Mouse (Mus musculus) E14TG2a.4 (cell line): Measurements from ENCODE around the gene Fars2.

Source experiments
- CTCF ChIP-seq: conservative IDR thresholded peaks from 2 replicates; pipeline ENCODE4 v1.5.1; 2014; ENCODE audit warnings: low read length
- NANOG ChIP-seq: IDR thresholded peaks from 2 replicates; pipeline ENCODE4 v1.6.1; 2014; ENCODE audit warnings: borderline replicate concordance, low read length, mixed read lengths
- POU5F1 ChIP-seq: IDR thresholded peaks from 2 replicates; pipeline ENCODE4 v1.6.1; 2014; ENCODE audit warnings: low read length, borderline replicate concordance

DNA sequence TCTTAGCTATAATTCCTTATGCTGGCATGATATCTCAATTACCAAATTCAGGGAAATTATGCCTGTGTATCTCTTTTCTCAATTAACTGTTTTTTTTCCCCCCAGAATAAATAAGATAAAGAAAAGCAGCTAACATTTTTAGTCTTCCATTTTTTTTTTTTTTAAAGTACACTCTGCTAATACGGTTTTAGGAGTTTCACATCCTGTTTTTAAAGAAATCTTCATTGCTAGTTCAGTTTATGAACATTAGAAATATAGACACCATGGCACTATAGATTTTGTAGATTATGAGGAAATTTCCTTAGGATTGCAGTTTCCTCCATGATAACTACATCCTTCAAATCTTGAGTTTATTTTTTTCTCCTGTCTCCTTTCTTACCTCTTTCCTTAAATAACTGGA lies 46.7 kb downstream of the Fars2 start:
- no peak for TF ChIP-seq CTCF
- TF ChIP-seq NANOG = no peak
- TF ChIP-seq POU5F1 = no peak
